Mouse (Mus musculus) adrenal gland, adult 2 months (tissue): ENCODE measurements around the gene Suclg1. TPM values are rescaled to one million over a fixed set of nuclear protein-coding genes. Genes with fewer than 3 reads are reported as not detected.
A peak's percentile ranks its signal among the peaks of the same experiment; 100 is the strongest.

Experiments used
- DNase-seq: peaks from one replicate; pipeline ENCODE4 v3.0.0; 2021
- polyA plus RNA-seq: library from polyadenylated mRNA; depleted of rRNA; stranded (reverse); fragments of >200 nt; gene quantifications from 2 replicates; pipeline ENCODE4 v1.2.3, GENCODE M21; 2012
- total RNA-seq, 2 experiments: library from RNA; stranded (reverse); gene quantifications; 2 replicates each; pipeline ENCODE4 v1.2.3; 2021

The Suclg1 gene
- total and polyA plus RNA-seq, 3 experiments, result 61.3 to 405 (median 312) TPM

DNA sequence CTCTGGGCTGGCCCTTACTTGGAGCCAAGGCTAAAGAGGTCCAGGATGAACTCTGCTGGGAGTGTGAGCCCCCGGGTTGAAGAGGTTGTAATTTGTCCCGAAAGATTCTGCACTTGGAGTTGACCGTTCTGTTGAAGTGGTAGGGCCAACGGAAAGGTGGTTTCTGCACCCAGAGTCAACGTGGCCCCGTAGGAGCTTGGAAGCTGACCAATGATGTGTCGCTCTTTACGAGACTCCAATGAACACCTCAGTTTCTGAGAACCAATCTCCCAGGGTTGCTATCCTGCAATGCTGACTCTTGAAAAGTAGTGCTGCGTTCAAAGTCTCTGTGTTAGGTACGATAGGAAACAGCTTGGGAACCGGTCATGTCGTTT, 854 bp downstream of the Suclg1 start:
- peak; percentile 48 for DNase-seq

DNA sequence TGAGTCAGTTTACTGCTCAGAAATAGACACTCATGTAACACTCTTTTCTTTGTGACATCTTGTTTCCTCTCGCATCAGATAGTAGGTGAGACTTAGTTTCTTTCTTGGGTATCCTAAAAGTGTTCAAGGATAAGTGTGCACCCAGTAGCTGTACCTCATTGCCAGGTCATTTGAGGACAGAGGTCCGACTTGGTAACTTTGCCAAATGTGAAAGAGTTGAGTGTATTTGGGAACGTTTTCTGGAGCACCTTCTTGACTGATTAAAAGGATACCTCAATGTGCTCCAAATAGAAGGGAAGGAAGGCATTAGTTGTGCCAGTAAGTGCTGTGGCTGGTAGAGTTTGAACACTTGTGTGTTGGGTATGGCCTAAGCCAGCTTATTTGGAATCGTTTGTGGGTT, 1.7 kb downstream of the Suclg1 start:
- no peak for DNase-seq

DNA sequence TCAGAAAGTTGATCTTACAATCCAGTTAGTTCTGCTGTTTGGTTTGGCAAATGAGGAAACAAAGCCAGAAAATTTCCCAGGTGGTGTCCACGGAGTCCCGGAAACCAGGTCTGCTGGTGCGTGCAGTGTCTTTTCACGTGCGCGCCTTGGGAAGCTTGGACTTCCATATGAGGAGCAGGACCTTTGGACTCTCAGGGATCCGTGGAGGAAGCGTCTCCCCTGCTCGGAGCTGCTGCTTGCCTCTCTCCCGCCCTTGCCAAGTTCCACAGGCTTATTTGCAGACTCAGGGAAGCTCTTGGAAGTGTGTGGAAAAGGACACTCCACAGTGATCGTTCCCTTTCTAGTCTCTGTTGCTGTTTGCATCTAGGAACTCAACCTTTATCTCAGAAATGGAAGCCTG, 3.2 kb downstream of the Suclg1 start:
- DNase-seq, result no peak

DNA sequence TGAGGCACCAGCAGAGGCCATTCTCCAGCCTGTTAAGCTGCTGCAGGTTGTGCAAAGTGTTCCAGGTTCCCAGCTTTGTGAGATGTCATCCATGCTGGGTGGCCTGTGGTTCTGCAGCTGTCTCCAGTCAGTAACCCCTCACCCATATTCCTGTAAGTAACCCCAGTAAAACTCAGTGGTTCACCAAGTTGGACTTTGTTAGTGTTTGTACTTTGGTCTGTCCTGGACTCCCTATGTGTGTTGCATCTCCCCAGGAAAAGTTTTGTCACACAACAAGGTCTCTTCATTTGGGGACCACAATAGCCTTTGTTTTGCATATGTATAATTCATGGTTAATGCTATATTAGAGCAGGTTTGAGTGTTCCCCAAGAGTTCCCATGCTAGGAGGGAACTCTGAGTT, 4.2 kb downstream of the Suclg1 start:
- DNase-seq, result no peak

DNA sequence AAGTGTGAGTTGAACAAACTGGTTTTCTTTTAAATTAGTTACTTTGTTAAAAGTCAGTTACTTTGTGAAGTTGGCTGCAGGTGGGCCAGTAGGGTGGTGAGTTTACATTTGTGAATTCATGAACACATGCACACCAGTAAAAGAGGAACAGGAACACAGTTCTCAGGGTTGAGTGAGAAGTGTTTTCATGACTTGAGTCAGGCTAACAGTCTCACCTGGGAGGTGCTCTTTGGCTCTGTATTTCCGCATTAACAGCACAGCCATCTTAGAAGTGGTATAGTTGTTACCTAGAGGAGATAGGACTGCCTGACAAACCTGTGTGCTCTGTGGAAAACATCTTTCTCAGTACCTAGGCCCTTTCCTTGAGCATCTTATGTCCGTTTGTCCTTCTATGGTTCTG, 4.8 kb downstream of the Suclg1 start:
- no peak for DNase-seq

DNA sequence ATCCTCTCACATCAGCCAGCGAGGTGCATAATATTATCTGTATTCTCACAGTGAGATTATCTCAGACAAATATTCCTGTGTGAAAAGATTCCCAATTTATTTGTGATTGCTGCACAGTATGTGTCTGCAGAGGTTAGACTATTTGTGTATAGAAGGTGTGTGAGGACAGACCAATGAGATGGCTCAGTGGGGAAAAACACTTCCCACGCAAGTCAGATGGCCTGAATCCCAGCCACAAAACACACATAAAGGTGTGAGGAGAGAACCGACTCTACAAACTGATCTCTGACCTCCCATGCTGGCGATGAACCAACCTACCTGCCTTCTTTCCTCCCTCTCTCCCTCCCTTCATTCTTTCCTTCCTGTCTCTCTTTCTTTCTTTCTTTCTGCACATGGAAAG, 5.4 kb downstream of the Suclg1 start:
- DNase-seq, result no peak

DNA sequence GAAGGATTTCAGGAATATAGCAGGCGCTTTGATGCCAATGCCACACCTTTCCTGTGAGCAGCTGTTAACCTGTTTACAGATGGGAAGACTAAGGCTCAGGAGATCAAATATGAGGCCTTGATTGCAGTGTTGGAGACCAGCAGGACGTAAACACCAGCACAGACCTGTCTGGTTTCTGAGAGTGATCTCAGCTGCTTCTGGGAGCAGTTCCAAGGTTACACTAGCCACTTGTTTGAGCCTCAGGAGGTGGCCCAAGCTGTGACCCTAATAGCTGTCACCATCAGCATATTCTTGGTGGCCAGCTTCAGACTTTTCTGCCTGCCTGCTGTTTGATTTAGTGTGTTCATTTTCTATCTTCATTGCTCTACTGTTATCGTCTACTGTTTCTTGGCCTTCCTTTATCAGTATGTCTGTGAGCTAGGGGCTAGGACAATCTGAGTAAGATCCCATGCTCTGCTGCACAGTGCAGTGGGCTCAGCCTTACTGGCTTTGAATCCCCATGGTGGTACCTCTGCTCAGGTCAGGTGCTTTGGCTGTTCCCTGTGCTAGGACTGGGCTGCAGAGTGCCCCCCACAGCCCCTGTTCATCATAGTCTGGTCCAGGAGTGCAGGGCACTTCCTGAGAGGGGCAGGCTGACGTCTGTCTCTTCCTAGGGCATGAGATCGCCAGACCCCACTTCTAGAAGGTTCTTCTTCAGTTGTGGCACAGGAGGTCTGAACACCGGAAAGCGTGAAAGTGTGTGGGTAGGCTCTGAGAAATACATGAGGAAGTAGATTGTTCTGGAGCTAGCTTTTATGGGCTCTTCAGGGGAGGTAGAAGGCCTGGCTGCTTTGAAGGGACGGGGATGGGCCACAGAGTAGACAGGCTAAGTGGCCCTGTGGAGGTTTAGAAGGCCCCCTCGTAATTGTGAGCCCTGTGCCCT, 6.4 kb downstream of the Suclg1 start:
- peak; percentile 50 for DNase-seq

DNA sequence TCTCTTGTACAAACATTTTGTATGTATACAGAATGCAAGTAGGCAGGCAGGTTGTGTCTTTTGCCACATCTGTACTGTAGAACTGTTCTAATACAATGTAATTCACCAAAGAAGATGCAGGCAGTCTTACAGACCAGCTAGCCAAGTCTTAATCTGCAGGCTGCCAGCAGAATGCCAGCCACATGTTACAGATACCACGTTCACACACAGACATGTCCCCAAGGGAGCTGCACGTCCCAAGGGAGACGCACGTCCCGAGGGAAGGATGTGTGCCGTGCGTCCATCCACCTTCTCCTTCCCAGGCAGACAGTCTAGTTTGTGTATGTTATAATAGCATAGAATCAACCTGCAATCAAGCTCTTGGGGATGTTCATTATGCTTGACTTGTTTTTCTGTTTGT, 8.9 kb downstream of the Suclg1 start:
- DNase-seq, result no peak

DNA sequence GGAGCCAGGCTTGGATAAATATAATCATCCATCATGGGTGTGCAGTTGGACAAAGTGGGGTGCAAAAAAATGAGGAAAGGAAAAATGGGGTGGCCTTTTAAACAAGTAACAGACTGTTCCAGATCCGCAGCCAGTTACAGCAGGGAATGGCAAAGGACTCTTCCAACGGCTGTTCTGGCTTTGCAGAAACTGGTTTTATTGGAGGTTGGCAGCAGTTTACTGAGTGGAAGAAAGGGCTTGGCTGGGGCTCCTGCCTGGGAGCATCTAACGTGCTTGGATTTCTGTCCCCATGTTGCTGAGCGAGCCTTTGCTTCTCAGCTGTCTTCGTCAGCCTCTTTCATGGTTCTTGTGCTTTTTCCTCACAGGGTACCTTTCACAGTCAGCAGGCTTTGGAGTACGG, 11.9 kb downstream of the Suclg1 start:
- DNase-seq, result no peak

DNA sequence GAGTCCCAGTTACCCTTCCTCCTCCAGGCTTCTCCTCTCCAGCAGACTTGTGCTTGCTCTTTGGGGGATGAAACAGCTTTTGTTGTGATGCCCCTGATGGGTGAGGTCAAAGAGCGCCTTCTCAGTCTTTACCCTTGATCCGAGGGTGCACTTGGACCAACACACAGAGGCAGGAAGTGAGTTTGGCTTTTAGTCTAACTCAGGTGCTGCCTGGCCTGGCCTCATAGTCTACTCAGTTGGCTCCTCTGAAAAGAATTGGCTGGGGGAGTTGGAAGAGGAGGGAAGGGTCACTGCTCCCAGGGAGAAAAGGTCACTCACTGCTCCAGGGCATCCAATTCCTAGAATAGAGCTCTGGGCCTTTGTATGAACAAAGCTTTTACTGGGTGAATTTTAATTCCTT, 16.6 kb downstream of the Suclg1 start:
- DNase-seq, result no peak

DNA sequence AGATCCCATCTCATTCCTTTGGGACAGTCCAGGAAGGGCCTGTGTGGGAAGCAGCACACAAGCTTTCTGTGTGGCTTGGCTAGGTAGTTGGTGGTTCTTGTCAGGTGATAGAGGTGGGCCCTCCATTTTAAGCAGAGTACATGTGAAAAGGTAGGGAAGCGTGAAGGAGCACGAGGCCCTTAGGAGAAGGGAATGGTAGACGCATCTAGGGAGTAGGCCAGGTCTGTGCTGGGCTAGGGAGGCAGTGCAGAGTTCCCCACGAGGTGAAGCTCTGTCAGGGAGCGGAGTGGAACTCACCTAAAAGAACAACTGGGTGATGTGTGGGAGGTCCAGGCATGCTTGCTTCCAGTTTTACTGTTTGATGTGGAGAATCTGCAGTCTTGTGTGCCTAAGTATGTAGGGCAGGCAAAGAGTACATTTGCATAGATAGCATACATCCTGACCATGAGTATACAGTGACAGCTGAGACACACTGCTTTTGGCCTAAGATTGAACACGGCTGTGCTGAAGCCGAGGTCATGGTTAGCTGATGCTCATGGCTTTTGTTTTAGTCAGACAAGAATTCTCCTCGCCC, 19.6 kb downstream of the Suclg1 start:
- DNase-seq, result no peak

DNA sequence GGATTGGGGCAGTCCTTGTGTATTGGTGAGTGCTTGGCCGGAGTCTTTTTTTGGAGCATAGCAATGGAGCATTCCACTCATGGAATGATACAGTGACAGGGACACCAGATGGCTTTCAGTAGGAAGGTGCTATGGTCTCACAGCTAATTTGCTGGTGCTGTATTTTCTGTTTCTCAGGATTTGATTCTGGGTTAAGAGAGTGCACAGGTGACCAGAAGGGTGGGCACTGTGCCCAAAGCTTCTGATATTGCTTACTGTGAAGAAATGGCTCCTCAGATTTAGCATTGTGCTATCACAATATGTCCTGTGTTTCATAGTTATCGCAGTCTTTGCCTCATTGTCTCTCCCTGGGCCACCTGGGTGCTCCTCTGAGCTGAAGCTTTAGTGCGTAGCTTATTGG, 21.2 kb downstream of the Suclg1 start:
- no peak for DNase-seq

DNA sequence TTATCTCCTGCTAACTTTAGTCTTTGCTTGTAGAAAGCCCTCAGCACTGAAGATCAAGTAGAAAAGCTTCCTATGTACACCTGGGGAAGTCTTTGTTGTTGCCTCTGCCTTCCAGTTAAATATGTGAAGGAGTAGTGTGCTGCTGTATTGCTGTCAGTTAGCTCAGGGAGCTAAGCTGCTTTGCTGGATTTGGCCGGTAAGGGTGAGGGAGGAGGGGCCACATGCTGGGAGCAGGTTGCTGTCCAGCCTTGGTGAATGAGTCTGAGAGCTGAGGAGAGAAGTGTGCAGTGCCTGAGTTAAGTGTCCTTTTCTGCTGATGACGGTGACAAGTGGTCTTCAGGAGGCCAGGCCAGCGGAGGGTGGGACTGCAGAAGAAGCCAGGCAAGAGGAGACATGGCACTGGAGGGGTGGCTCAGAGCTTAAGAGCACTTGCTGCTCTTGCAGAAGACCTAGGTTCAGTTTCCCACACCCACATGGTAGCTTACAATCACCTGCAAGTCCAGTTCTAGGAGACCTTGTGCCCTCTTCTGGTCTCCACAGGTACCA, 23.4 kb downstream of the Suclg1 start:
- no peak for DNase-seq

DNA sequence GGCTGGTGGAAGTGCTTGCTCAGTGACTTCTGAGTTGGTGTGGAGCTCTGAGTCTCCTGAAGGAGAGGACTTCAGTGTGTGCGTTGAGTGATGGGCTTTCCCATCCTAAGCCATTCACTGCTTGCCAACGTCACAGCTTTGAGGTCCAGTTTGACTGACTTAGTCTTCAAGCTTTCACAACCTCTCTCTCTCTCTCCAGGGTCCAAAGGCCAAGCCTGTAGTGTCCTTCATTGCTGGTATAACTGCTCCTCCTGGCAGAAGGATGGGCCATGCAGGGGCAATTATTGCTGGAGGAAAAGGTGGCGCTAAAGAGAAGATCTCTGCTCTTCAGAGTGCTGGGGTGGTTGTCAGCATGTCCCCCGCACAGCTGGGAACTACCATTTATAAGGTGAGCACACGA, 26.8 kb downstream of the Suclg1 start:
- no peak for DNase-seq

DNA sequence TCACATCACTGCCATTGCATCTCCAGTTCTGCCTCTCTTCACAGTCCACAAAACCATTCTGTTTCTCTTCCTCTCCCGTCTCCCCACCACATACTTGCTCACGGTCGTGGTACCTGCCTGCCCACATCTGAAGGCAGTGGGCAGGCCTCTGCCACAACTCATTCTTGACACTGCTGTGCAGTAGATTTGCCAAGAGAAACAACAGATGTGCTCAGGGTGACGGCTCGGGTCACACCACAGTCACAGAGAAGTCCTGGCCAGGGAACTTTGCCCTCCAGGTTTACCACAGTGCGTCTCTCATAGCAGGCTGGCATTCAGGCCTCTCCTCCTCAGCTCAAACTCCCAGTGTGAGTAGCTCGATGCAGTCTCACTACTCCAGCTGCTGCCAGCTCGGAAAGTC, 31.5 kb downstream of the Suclg1 start:
- DNase-seq, result no peak

DNA sequence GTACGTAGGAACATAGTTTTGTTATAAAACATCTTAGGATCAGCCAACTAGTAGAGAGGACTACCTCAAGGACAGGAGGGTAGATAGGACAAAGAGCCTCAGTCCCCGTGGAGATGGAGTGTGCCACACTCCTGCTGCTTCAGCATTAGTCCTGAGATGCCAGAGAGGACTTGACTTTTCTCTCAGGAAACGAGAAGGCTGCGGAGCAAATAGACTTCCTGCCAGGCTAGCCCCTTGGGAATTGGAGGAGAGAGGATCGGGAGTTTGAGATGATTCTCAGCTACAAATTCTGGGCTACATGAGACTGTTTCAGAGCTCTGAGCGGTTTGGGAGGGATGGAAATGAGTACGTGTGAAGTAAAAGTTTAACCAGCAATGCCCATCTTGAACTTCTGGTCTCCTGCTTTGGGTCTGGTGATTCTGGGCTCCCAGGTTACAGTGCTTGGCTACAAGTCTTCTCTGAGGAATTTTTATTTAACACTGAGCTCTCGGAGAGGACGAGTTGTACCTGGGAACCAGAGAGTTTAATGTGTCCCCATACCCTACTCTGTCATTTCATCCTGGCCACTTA, 32.4 kb downstream of the Suclg1 start:
- DNase-seq, result no peak

DNA sequence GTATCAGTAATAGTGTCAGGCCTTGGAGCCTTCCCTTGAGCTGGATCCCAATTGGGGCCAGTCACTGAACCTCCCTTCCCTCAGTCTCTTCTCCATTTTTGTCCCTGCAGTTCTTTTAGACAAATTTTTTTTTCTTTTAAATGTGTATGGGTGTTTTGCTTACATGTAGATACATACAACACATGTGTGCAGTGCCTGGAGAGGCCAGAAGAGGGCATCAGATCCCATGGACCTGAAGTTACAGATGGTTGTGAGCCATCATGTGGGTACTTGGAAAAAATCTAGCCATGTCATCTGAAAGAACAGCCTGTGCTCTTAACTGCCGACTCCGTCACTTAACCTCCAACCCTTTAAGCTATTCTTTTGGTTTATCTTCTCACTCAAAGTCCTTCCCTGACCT, 38.1 kb downstream of the Suclg1 start:
- DNase-seq, result no peak

DNA sequence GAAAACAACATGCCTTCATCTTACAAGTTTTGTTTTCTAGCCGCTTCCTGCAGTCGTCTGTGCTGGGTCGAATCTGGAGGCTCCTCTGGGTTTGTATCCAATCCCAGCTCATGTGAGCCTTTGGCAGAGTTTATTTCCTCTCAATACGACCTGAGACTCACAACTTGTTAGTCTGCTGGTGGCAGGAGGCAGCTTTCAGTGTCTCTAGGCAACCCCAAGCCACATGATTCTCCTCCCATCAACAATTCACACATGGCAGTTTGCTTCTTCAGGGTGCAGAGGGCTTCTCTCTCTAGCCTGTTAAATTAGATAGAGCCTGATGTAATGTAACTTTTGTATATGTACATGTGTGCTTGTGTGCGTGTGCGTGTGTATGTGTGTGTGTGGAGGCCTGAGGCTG, 58.7 kb downstream of the Suclg1 start:
- no peak for DNase-seq

DNA sequence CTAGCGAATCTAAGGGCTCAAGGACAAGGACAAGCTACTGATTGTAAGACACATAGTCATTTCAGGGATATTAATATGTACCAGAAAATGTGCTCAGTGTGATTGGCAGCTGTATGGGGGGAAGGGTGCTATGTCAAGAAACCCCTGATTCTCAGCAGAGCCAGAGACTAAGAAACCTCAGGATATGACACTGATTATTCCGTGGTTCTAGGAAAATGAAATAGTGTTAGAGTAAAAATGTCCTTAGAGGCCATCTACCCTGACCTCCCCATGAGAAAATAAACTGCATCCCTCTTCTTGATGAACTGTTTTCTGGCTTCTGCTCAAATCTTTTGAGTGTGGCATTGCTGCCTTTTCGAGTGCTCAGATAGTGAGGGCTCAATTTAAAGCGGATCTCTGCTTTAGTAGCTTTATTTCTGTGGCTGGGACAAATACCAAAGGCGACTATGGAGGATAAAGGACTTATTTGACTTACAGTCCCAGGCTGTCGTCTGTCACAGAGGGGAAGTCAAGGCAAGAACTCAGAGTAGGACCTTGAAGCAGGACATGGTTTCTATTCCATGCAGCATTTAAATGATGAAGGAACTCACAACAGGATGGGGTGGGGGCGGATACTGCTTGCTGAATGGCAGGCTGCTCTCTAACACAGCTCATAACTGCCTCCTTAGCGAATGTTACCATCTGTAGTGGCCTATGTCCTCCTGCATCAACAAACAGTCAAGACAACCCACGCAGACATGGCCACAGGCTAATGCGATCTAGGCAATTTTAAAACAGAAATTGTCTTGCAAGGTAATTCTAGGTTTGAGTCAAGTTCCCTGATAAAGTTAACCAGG, 60.7 kb downstream of the Suclg1 start:
- peak; percentile 32 for DNase-seq

DNA sequence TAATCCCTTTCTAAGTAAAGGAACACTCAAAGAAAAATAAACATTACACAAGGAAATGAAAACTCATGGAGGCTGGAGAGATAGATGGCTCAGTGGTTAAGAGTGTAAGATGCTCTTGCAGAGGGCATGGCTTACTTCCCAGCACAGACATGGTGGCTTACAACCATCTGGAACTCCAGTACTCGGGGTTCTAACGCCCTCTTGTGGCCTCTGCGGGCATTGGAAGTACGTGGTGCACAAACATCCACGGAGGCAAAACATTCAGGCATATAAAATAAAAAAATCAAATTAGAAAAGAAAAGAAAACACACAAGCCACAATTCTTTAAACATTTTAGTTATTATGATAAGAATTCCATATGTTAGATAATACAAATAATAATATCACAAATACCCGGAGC, 63.2 kb downstream of the Suclg1 start:
- no peak for DNase-seq

DNA sequence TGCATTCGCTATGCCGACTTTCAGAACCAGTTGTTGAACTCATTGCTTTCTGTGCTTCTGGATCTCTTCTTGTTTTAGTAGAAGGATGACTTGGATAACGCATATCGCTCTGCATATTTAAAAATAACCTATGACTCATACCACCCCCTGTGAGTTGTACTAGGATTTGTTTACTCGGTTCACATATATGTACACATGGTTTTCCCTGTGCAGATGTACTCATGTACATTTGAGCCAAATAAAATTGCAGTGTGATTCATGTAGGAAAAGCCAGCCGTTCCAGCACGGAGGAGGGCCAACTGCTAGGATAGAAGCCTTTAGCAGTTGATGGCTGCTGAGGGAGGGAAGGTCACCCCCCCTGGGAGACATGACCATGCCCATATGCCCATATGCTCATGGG, 63.6 kb downstream of the Suclg1 start:
- DNase-seq, result no peak

DNA sequence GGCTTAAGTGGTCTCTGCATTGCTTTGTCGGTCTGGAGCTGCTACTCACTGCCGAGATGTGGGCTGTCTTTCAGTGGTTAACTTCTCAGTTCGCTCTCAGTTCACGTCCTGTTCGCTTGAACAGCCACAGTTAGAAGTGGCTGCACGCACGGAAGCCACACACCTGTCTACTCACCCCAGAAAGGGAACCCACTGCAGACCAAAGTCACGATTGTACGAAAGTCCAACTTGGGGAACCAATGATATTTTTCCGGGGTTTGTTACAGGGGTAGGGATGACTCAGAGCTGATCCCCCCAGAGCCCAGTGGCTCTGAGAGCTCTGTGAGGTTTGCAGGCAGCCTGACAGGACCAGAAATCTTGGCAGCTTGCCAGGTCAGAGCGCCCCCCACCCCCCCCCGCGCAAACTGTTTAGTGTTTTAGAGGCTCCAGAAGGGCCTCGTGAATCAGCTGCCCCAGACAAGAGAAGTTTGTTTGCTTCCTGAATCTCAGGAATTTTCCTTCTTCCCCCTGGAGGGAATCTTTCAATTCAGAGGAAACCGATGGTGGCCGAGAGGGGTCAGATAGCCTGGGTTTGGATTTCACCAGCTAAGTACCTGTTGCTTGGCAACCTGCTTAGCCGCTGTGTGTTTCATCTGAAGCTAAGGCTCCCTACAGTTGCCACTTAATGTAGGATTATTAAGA, 66.9 kb downstream of the Suclg1 start:
- DNase-seq, result peak; percentile 78
